Mouse (Mus musculus) adrenal gland, adult 8-10 months (tissue): ENCODE data around the gene B3galt1. TPM values are rescaled to one million over a fixed set of nuclear protein-coding genes. Genes with fewer than 3 reads are reported as not detected.
A peak's percentile ranks its signal among the peaks of the same experiment; 100 is the strongest.

Experiments used
- DNase-seq: peaks from one replicate; pipeline ENCODE4 v3.0.0; 2022
- microRNA-seq, 2 experiments: library from miRNA; unstranded; fragments of <30 nt; microRNA quantifications; one replicate each; pipeline ENCODE4 v1.2.0; 2022
- total RNA-seq, 4 experiments: library from RNA; stranded (reverse); gene quantifications; 2 replicates each; pipeline ENCODE4 v1.2.4; 2022

Gene B3galt1
- total RNA-seq, 4 experiments from 2014 or later = 4.7 to 7.6 (median 5.6) TPM

DNA sequence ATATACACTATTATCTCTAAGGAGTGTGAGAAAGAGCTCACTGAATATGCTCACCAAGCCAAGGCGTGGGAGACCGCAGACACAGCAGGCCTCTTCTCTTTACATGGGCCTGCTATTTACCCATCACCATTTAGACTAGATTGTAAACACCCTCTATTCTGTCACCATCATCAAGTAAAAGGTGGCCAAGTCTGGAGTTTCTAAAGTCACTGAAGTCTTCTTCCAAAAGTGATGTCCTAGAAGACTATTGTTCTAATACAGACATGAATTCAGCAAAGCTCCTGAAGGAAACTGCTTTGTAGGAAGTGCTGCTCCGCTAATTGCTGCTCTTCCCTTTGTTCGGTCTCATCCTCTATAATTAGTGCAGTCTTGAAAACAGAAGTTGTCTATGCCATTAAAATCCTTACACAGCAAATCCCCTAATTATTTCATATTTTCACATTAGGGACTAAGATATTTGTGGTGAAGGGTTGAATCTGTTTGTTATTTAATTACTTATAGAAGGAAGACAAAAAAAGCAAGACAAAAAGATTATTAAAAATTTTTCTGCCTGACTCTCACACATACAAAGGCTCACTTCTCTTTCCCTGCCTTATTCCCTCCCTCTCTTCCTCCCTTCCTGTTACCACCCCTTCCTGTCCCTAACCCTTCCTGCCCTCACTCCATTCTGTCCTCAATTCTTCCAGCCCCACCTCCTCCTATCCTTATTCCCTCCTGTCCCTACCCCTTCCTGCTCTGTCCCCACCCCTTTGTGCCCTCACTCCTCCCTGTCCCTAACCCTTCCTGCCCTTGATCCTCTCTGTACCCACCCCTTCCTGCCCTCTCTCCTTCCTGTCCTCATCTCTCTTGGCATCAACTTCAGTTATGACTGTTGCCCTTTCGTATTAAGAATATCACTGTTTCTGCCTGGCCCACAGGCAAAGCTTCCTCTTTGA is 514.0 kb downstream of the B3galt1 start:
- no peak for DNase-seq

DNA sequence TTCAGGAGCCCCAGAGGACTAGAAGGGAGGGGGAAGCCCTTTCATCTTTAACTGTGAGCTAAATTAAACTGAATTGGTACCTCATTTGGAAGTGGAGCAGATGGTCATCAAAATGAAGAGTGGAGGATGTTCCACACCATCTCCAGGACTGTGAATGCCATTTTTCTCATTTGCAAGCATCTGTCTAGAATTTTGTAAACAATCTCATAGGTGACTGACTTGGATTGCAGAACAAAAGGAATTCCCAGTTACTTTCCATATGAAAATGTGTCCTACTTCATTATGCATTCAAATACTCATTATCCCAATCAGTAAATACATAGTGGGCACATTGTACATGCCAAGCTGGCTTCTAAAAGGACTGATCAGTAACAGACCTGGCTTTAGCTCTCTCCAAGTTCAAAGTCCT is 515.2 kb downstream of the B3galt1 start:
- no peak for DNase-seq

- DNase-seq = no peak
Measured at GRCm38 (mm10) chr2:68084483-68084882, 518.8 kb downstream of the B3galt1 start.

- DNase-seq = no peak
Measured at GRCm38 (mm10) chr2:68086101-68086500, 520.4 kb downstream of the B3galt1 start.

DNA sequence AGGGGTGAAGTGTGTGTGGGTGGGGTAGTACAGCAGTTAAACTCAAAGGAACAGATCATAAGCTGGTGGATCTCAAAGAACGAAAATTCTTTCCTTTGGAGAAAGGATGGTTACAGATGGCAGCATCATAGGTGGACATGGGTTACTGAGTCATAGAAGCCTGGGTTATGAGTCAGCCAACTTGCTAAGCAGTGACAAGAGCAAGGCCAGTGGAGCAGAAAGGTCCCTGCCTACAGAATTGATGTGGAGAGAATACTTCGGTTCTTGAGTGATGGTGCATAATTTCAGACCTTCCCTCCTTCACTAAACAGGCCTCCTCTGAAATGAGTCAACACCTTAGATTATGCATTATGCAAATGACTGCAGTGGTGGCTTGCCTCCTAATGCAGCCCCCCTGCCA is 525.9 kb downstream of the B3galt1 start:
- no peak for DNase-seq

DNA sequence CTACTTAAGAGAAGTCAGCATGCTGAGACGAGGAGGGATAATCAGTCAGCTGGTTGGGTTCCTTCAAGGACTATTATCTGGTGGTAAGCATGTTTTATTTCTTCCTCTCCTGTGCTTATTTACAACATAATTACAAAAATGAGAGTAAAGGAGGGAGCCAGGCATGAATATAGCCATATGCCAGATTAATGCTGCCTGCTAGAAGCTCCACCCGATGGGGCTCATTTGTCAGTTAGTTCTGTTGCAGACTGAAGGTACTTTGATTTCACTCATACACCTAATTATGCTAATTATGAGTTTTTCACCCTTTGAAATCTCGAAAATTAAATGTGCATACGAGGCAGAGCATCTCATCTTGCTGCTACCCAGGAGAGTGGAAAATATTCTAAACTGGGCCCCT is 539.0 kb downstream of the B3galt1 start:
- DNase-seq = no peak

- DNase-seq = no peak
Measured at GRCm38 (mm10) chr2:68118076-68118475, 552.4 kb downstream of the B3galt1 start.

- DNase-seq = no peak
Measured at GRCm38 (mm10) chr2:68124751-68125150, 559.1 kb downstream of the B3galt1 start.

DNA sequence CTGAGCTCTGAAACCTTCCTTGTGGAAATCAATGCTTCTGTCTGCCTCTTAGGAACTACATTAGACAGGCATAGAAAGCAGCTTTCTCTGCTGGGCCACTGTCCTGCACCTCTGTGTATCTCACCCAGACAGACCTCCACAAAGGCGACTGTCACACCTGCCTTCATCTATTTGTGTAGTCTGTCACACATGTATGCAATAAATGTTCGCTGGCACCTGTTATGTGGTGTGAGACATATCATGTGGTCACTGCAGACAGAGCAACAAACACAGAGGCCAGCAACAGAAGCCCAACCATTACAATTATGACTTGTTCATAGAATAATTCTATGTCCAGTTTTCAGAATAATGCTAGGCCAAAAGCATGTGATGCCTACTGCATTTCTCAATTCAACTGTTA is 575.4 kb downstream of the B3galt1 start:
- no peak for DNase-seq

DNA sequence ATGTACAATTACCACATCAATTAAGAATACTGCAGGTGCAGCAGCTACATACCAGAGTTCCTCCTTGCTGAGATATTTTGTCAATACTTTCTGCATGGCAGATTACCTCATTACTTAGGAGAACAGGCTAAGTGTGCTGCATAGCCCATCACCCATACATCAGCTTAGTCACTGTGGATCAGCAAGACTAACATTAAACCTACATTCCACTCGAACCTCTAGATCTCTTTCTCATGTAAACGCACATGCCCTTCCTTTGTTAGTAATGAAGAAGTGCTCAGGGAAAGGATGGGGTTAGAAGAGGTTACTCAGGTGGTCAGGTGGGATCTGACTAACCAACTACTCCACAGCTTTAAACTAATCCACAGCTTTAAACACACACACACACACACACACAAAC is 577.6 kb downstream of the B3galt1 start:
- DNase-seq = no peak

DNA sequence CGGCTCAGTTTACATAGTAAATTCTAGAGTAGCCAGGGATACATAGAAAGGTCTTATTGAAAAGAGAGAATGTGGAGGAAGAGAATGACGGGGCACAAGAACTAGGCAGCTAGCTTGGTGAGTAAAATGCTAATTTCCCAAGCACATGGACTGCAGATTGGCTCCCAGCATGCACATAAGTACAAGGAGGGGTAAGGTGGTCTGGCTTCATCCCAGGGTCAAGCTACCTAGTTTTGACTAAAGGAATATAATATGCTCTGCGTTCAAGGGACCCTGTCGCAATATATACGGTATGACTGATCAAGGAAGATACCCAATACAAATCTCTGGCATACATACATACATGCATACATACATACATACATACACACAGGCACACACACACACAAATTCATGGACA is 594.1 kb downstream of the B3galt1 start:
- DNase-seq = no peak

DNA sequence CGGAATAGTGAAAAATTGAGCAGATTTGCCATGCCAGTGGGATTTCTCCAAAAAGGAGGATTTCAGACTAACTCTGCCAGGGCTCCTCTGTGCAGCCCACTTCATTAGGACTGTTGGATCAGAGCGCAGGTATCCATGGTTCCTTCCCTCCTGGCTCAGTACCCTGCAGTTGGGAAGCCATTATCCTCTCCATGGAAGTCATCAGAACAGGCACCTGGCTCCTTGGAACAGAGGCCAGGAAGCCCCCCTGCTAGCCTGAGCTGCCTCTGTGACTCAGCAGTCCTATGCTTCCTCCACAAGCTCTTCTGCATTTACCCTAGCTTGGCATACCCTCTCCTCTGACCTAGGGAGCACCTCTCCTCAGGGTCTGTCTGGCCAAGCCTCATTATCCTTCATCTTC is 594.9 kb downstream of the B3galt1 start:
- DNase-seq = no peak

DNA sequence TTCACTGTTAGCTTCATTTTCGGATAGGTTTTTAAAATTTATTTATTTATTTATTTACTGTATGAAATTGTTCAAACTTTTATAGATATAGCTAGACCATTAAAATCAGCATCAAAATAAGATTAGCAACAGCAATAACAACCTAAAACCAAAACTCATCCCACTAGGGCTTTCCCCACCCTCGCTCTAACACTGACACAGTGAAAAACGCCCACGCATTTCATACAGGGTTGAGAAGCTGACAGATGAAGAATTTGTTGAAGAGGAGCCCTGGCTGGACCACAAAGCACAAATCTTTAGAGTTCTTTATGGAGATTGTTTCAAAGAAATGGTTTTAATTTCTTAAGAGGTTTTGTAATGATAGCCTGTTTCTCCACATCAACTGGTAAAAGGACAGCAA is 596.3 kb downstream of the B3galt1 start:
- DNase-seq = no peak

DNA sequence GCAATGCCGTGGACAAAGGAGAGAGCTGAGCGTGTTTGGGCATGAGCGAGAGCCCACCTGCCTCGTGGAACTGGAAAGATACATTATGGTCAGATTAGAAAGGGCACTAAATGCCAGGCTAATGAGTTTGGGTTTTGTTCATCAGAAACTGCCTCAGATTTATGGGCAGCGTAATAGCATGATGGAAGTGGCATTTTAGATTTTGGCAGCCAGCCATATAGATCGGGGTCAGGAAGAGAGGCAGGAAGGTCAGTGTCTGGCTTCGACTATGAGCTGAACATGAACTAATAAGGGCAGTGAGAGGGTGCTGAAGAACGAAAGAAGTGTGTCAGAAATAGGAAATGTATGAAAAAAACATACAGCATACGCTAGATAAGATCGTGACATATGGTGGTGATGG is 605.6 kb downstream of the B3galt1 start:
- DNase-seq = peak; percentile 24

Small RNA genes within 50 kb of the gene (microRNA-seq; reads per million reads assigned to microRNA genes)
- gene Mir6335 = 0 reads per million in 2 experiments
- 0.88 to 1.3 reads per million in 2 experiments for gene Mir7224

Other genes starting within 250 kb of the B3galt1 start
- gene Gm21830, start 152.1 kb upstream of the B3galt1 start, total RNA-seq = not detected
- not detected for gene Gm26727, start 132.7 kb upstream of the B3galt1 start, total RNA-seq
- gene Xirp2, start 119.9 kb upstream of the B3galt1 start, total RNA-seq = not detected